Mouse (Mus musculus) kidney, adult 18-20 months (tissue): Measurements from ENCODE around the gene Dnah1.

Source experiments
- DNase-seq: peaks from one replicate; pipeline ENCODE4 v3.0.0; 2021

Dnah1 gene

DNA sequence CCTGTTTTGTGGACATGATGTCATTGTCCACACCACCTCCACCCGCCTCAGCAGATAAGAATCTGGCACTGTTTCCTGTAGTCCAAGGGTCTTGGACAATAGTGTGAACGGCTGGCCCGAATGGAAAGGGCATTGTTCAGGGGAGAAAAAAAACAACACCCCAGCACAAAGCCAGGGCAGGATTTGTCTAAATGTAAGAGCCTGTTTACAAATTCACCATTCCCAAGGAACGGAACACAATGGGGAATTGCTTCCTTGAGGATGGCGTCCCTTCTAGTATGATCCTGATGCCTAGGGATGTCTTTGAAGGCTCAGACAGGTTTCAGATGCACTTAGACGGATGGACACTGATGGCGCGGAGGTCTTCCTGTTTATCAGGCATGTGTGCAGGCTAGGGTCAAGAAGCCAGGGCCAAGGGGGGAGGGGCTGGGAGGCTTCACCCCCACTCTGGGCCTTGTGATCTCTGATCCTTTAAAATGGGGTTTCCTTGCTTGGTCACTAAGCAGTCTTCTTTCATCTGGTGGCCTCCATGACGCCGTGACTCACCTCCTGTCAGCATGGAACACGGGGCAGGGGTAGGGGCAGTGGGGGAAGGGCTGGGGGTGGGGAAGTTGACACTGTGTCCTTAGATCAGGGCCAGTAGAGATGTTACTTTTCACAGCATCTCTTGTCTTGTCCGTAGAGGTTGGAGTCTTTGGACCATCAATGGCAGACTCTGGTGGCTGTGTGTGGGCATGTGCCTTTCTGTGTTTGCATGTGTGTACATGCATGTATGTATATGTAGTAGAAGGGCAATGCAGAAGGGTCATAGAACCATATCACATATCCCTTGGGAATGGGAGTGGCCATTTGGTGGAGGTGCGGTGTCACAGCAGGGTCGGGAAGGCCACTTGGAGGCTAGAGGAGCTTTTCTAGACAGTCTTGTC is 90.4 kb downstream of the Dnah1 start:
- peak; percentile 47 for DNase-seq

- no peak for DNase-seq
Measured at GRCm38 (mm10) chr14:31232404-31233069, 91.2 kb downstream of the Dnah1 start.

DNA sequence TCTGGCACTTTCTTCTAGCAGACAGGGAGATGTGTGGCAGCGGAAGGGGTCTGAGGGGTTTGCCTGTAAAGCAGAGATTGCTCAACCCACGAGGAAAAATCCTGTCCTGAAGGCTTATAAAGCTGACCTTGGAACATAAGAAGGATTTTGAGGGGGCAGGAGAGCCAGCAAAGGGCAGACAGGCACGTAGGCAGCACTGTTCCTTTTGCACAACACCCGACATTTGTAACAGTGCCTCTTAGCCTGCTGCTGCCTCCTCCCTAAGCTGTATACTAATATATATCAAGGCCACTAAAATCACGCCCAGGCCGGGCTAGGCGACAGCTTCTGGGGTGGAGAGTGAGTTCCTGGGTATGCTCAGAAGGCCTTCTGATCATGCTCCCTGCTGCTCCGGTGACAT is 93.3 kb downstream of the Dnah1 start:
- no peak for DNase-seq

- DNase-seq, result peak; percentile 34
Measured at GRCm38 (mm10) chr14:31228234-31228633, 95.5 kb downstream of the Dnah1 start.

DNA sequence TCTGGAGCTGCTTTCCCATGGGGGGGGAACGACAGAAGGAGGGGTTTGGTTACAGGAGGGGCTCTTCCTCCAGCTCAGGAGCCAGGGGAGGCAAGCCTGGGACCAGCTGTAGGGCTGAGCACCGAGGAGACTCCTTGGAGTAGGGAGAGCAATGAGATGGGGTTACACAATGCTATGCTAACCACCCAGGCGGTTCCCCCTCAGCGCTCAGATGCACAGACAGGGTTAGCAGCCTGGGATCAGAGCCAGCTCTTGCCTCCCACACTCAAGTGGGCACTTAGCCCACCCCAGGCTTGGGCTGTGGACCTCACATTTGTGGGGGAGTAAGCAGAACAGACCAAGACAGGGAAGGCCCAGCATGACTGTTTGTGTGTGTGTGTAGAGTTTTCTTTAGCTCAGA is 96.7 kb downstream of the Dnah1 start:
- no peak for DNase-seq

DNA sequence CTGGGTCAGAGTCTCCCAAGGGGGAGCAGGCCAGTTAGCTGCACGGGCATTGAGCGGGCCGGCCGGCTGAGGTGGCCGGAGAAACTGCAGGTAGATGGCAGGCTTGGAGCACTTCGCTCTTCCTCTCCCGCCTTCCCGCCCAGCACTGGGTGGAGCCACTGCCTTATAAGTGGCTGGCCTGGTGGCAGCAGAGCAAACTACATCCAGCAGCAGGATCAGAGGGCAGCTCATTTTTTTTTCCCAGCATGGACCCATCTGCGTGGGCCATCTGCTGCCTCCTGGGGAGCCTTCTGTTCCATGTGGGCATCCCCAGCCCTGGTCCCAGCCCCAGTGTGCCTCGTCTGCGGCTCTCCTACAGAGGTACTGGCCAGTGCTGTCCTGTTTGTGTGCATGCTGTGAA is 106.0 kb downstream of the Dnah1 start, which contains the start of gene Sema3g:
TSS of gene Sema3g (plus strand) at position 195 of the 400 bp plus-strand sequence.
- DNase-seq, result peak; percentile 77

DNA sequence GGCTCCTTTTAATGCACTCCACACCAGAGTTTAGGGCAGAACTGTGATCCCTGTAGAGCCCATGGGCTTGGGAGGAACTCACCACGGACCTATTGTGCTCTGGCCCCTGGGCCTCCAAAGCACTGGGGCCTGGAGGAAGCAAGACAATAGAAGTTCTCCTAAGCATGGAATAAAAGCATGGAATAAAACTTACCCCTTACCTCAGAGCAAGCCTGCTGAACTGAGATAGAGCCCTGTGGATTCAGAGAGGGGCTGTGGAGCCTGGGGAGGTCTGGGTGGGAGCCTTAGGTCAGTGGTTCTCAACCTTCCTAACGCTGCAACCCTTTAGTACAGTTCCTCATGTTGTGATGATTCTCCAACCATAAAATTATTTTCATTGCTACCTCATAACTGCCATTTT is 106.8 kb downstream of the Dnah1 start, which contains the start of gene Nisch:
TSS of gene Nisch (minus strand) at position 101 of the 400 bp plus-strand sequence.
- no peak for DNase-seq

- DNase-seq, result peak; percentile 75
Measured at GRCm38 (mm10) chr14:31215157-31216002, 108.3 kb downstream of the Dnah1 start.

- no peak for DNase-seq
Measured at GRCm38 (mm10) chr14:31214684-31215083, 109.0 kb downstream of the Dnah1 start.

- no peak for DNase-seq
Measured at GRCm38 (mm10) chr14:31213868-31214267, 109.8 kb downstream of the Dnah1 start.

DNA sequence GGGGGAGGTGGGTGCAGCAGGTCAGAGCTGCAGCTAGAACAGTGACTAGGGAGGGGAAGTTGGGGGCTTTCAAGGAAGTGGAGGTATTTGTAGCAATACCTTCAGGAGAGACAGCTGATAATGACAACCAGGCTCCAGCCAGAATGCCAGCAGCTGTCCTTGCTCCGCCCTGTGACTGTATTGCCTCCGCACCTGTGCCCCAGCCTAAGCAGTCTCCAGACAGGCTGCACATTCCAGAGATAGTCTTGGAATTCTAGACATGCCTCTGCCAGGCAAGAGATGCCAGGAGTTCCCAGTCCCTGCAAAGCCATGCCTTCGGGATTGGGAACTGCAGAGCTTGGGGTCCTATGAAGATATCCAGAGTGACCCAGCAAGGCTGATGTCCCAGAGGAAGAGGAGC is 111.2 kb downstream of the Dnah1 start:
- no peak for DNase-seq

DNA sequence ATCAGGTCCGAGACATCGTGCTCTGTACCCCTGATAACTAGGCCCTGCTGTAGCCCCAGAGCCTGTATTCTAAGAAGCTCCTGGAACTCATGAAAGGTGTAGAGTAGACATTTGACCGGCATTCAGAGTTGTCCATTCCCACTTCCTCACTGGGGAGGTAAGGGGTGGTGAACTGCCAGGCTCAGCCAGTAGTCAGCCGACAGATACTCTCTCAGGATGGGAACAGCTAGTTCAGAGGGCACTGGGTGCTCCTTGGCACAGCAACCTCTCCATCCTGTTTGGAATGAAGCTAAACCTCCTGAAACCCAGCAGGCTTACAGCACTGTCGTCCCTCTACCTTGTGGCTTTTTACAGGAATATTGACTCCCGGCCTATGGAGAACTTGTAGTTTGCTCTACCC is 111.8 kb downstream of the Dnah1 start:
- no peak for DNase-seq
